Comparison of ENCODE assay signal across 16 mouse cellular contexts in genomic region chr10:125035631-125036030, GRCm38 (mm10).
"Had no signal": no experiment of that assay in that cellular context is flagged by ENCODE, and none has a peak within 500 bp of the region (broad histone marks: within the 10 kb centered on the region; RNA-seq: fewer than 3 reads in every experiment).

No protein-coding gene starts in this region.

- H3K27me3 ChIP-seq: neural tube, embryonic 13.5 days; neural tube, embryonic 15.5 days; stomach, embryonic 15.5 days had no signal

- H3K4me1 ChIP-seq: neural tube, embryonic 13.5 days; neural tube, embryonic 15.5 days; stomach, embryonic 15.5 days had no signal

- H3K27ac ChIP-seq: neural tube, embryonic 13.5 days; neural tube, embryonic 15.5 days; stomach, embryonic 15.5 days; stomach, postnatal 0 days had no signal

- H3K9me3 ChIP-seq: neural tube, embryonic 13.5 days; neural tube, embryonic 15.5 days; stomach, embryonic 15.5 days had no signal

- H3K9ac ChIP-seq: neural tube, embryonic 13.5 days; neural tube, embryonic 15.5 days; stomach, embryonic 15.5 days had no signal

- H3K4me2 ChIP-seq: neural tube, embryonic 13.5 days; neural tube, embryonic 15.5 days; stomach, embryonic 15.5 days had no signal

- DNase-seq: retina, postnatal 1 day; right cerebral cortex, adult 18-20 months; right cerebral cortex, postnatal 14 days; right cerebral cortex, postnatal 25 days; right cerebral cortex, postnatal 4 days; spleen, adult 18-20 months; thymus, adult 18-20 months; thymus, adult 2 months; thymus, postnatal 14 days; thymus, postnatal 25 days; thymus, postnatal 36 days; thymus, postnatal 4 days had no signal

- H3K4me3 ChIP-seq: neural tube, embryonic 13.5 days; neural tube, embryonic 15.5 days; stomach, embryonic 15.5 days had no signal

- H3K36me3 ChIP-seq: neural tube, embryonic 13.5 days; neural tube, embryonic 15.5 days; stomach, embryonic 15.5 days had no signal
